Mouse (Mus musculus) adrenal gland, postnatal 25 days (tissue): ENCODE data around the gene Cenpo. TPM values are rescaled to one million over a fixed set of nuclear protein-coding genes. Genes with fewer than 3 reads are reported as not detected.

Experiments used
- total RNA-seq: library from RNA; stranded (reverse); gene quantifications from 2 replicates; pipeline ENCODE4 v1.2.3, GENCODE M21; 2021

Gene Cenpo
- total RNA-seq, 1 experiment from 2014 or later, result 10.2 TPM

Other genes with a start within 250 kb of the Cenpo start
- gene Efr3b, start 195.4 kb downstream of the Cenpo start, total RNA-seq, result 2.7 and 3.0 TPM in 2 replicates
- 4.1 and 4.7 TPM in 2 replicates for gene Dnajc27, start 151.7 kb downstream of the Cenpo start, total RNA-seq
- gene Adcy3, start 101.2 kb downstream of the Cenpo start, total RNA-seq, result 28.3 and 39.5 TPM in 2 replicates
- 7.4 and 7.6 TPM in 2 replicates for gene Ptrhd1, start 267 bp downstream of the Cenpo start, total RNA-seq
- 48.0 and 52.2 TPM in 2 replicates for gene Ncoa1, start 242.9 kb upstream of the Cenpo start, total RNA-seq